8 mouse cellular contexts compared by ENCODE assay signal in genomic region chr11:76622566-76623205, GRCm38 (mm10). TPM values are rescaled to one million over a fixed set of nuclear protein-coding genes. Genes with fewer than 3 reads are reported as not detected.
DNase-seq lines count a peak whose midpoint lies in the region; ATAC-seq and TF ChIP-seq lines count a peak whose summit lies in the region.

No protein-coding gene starts in this region.

- H3K9ac ChIP-seq in heart, postnatal 0 days (replicated peaks; ENCODE audit: low read depth, low read length) = peak overlapping the region; percentile 57; the same call in 1 of the 2 replicates
- H3K9ac ChIP-seq in midbrain, embryonic 11.5 days (ENCODE audit: low read length) = peak overlapping the region; percentile 54

- H3K9me3 ChIP-seq in heart, postnatal 0 days (replicated peaks; ENCODE audit: control insufficient read depth, low read length) = peaks cover 3% of the 10 kb centered on the region; the same call in 1 of the 2 replicates
- no peaks in the 10 kb centered on the region for H3K9me3 ChIP-seq in midbrain, embryonic 11.5 days (ENCODE audit: control insufficient read depth, low read length)

- ATAC-seq in heart, postnatal 0 days (ENCODE audit: insufficient read depth, low read depth) = peak; percentile 37
- ATAC-seq in midbrain, embryonic 11.5 days (ENCODE audit: low FRiP score) = peak; percentile 46

- H3K4me3 ChIP-seq in cortical plate, adult 2 months (ENCODE audit: insufficient read depth, low read length) = peak overlapping the region; percentile 37
- H3K4me3 ChIP-seq in heart, postnatal 0 days (ENCODE audit: low read depth, low read length) = peak overlapping the region; percentile 73
- H3K4me3 ChIP-seq in midbrain, embryonic 11.5 days (ENCODE audit: low read depth, low read length) = peak overlapping the region; percentile 63
- peak overlapping the region; percentile 46 for H3K4me3 ChIP-seq in thymus, adult 2 months (ENCODE audit: control insufficient read depth, insufficient read depth, low read length)

- WGBS in heart, postnatal 0 days = under 1% methylated on average over 60 of the region's 66 CpGs
- under 1% methylated on average over 65 of the region's 66 CpGs for WGBS in midbrain, embryonic 11.5 days
- WGBS in thymus, adult 2 months = under 1% methylated on average over 64 of the region's 66 CpGs

- TF ChIP-seq CTCF in cortical plate, adult 2 months (IDR thresholded peaks at IDR 0.05; ENCODE audit: extremely low read depth, insufficient read depth, low read length) = no peak
- TF ChIP-seq CTCF in heart, postnatal 0 days (IDR thresholded peaks at IDR 0.05; ENCODE audit: low read depth) = no peak
- 0 out of 2 replicates have a peak, but pooled peaks have one; percentile 7 for TF ChIP-seq CTCF in thymus, adult 2 months (IDR thresholded peaks at IDR 0.05; ENCODE audit: borderline replicate concordance, control insufficient read depth, extremely low read depth, insufficient read depth, low read length, poor library complexity)

- H3K36me3 ChIP-seq in heart, postnatal 0 days (replicated peaks; ENCODE audit: control insufficient read depth, insufficient read depth, low read length) = no peaks in the 10 kb centered on the region
- no peaks in the 10 kb centered on the region for H3K36me3 ChIP-seq in midbrain, embryonic 11.5 days (ENCODE audit: control insufficient read depth, insufficient read depth, low read length)
- no peaks in the 10 kb centered on the region for H3K36me3 ChIP-seq in thymus, adult 2 months (ENCODE audit: control insufficient read depth, insufficient read depth, low read length)

- no peak for TF ChIP-seq POLR2A in cortical plate, adult 2 months (IDR thresholded peaks at IDR 0.05; ENCODE audit: extremely low read depth, insufficient read depth, low read length)
- TF ChIP-seq POLR2A in thymus, adult 2 months (IDR thresholded peaks at IDR 0.05; ENCODE audit: control insufficient read depth, extremely low read depth, insufficient read depth, low read length, poor library complexity) = no peak

- no peaks in the 10 kb centered on the region for H3K4me1 ChIP-seq in cortical plate, adult 2 months (ENCODE audit: control insufficient read depth, insufficient read depth, low read length)
- H3K4me1 ChIP-seq in heart, postnatal 0 days (ENCODE audit: control insufficient read depth, insufficient read depth) = peaks cover 12% of the 10 kb centered on the region; the same call in 1 of the 2 replicates
- H3K4me1 ChIP-seq in midbrain, embryonic 11.5 days (ENCODE audit: control insufficient read depth, insufficient read depth, low read length) = peaks cover 15% of the 10 kb centered on the region
- peaks cover 12% of the 10 kb centered on the region; the same call in 1 of the 2 replicates for H3K4me1 ChIP-seq in thymus, adult 2 months (replicated peaks; ENCODE audit: control insufficient read depth, insufficient read depth, low read length)

- peaks cover 34% of the 10 kb centered on the region for H3K27me3 ChIP-seq in heart, postnatal 0 days (ENCODE audit: control insufficient read depth, insufficient read depth, low read length)
- peaks cover 20% of the 10 kb centered on the region for H3K27me3 ChIP-seq in midbrain, embryonic 11.5 days (ENCODE audit: control insufficient read depth, insufficient read depth, low read length)
- no peaks in the 10 kb centered on the region for H3K27me3 ChIP-seq in thymus, adult 2 months (ENCODE audit: control insufficient read depth, insufficient read depth, low read length)

- DNase-seq in spleen, postnatal 10 days (ENCODE audit: low spot score in 2 of 2) = peak; percentile 16 to 17
- DNase-seq in spleen, postnatal 36 days (ENCODE audit: low spot score in 2 of 2) = no peak
- no peak for DNase-seq in heart, postnatal 0 days (ENCODE audit: low spot score)
- peak; percentile 45 to 74 for DNase-seq in kidney, postnatal 25 days
- peak; percentile 96 for DNase-seq in midbrain, embryonic 11.5 days (ENCODE audit: low spot score, missing footprints)
- DNase-seq in thymus, adult 2 months = no peak
- DNase-seq in left cerebral cortex, adult 11 months (ENCODE audit: low spot score) = no peak

- H3K4me2 ChIP-seq in heart, postnatal 0 days (ENCODE audit: low read depth, low read length) = peak overlapping the region; percentile 84
- H3K4me2 ChIP-seq in midbrain, embryonic 11.5 days = peak overlapping the region; percentile 99

- TF ChIP-seq EP300 in heart, postnatal 0 days (IDR thresholded peaks at IDR 0.05; ENCODE audit: low read depth) = no peak

- H3K27ac ChIP-seq in cortical plate, adult 2 months (ENCODE audit: insufficient read depth, low read length) = no peak overlapping the region
- no peak overlapping the region for H3K27ac ChIP-seq in heart, postnatal 0 days (ENCODE audit: low read depth)
- no peak overlapping the region for H3K27ac ChIP-seq in midbrain, embryonic 11.5 days (ENCODE audit: low read depth, low read length)
- no peak overlapping the region for H3K27ac ChIP-seq in thymus, adult 2 months (ENCODE audit: control insufficient read depth, insufficient read depth, low read length)

RNA-seq across cellular contexts. Expression of gene Abr, which starts 0.6 kb away (rescaled TPM):
- 266 and 292 TPM in 2 replicates for polyA plus RNA-seq in cortical plate, adult 2 months (2012; rRNA removed)
- total RNA-seq in heart, postnatal 0 days (2014; rRNA removed; ENCODE audit: low replicate concordance) = 37.3 and 48.9 TPM in 2 replicates
- 12.1 and 14.1 TPM in 2 replicates for polyA plus RNA-seq in heart, postnatal 0 days (2015; fragmentation: Nextera tagmentation; extraction: Ambion mirVana)
- polyA plus RNA-seq in midbrain, embryonic 11.5 days (2014; fragmentation: Nextera tagmentation; extraction: Ambion mirVana) = 41.4 and 41.9 TPM in 2 replicates
- 75.0 and 79.8 TPM in 2 replicates for polyA plus RNA-seq in thymus, adult 2 months (2012; rRNA removed)

RNA-seq across cellular contexts. Expression of gene Bhlha9, which starts 49.6 kb away (rescaled TPM):
- polyA plus RNA-seq in cortical plate, adult 2 months (2012; rRNA removed) = 3.5 and 4.5 TPM in 2 replicates
- not detected in 2 replicates for total RNA-seq in heart, postnatal 0 days (2014; rRNA removed; ENCODE audit: low replicate concordance)
- polyA plus RNA-seq in heart, postnatal 0 days (2015; fragmentation: Nextera tagmentation; extraction: Ambion mirVana) = not detected in 2 replicates
- polyA plus RNA-seq in midbrain, embryonic 11.5 days (2014; fragmentation: Nextera tagmentation; extraction: Ambion mirVana) = 0.14 TPM in 1 of 2 replicates, not detected in the other
- polyA plus RNA-seq in thymus, adult 2 months (2012; rRNA removed) = 0.17 TPM in 1 of 2 replicates, not detected in the other

RNA-seq across cellular contexts. Expression of gene Trarg1, which starts 56.9 kb away (rescaled TPM):
- polyA plus RNA-seq in cortical plate, adult 2 months (2012; rRNA removed) = 0.32 and 0.40 TPM in 2 replicates
- total RNA-seq in heart, postnatal 0 days (2014; rRNA removed; ENCODE audit: low replicate concordance) = 0.46 and 0.50 TPM in 2 replicates
- 0.82 and 0.92 TPM in 2 replicates for polyA plus RNA-seq in heart, postnatal 0 days (2015; fragmentation: Nextera tagmentation; extraction: Ambion mirVana)
- 0.04 TPM in 1 of 2 replicates, not detected in the other for polyA plus RNA-seq in midbrain, embryonic 11.5 days (2014; fragmentation: Nextera tagmentation; extraction: Ambion mirVana)
- 2.8 and 3.4 TPM in 2 replicates for polyA plus RNA-seq in thymus, adult 2 months (2012; rRNA removed)

Comparison
In these comparisons a context has a peak if more than half of its experiments do, and no peak if none do; other contexts are left out.
1. DNase-seq: peak in spleen, postnatal 10 days (2 of 2), kidney, postnatal 25 days (2 of 2) and midbrain, embryonic 11.5 days (single experiment); none in spleen, postnatal 36 days (0 of 2), heart, postnatal 0 days (single experiment), thymus, adult 2 months (single experiment) and left cerebral cortex, adult 11 months (single experiment).
2. Peak in every context shown above with its lines, with median percentiles within 50 percentile points of each other: H3K4me3 ChIP-seq.